Mouse (Mus musculus): ENCODE measurements at regions not wholly inside any gene's neighbourhood (a gene's known extent, or its start where the extent isn't known, plus 50 kb on each side); places are given as distances from the start of the nearest gene placed in this dataset.
A peak's percentile ranks its signal among the peaks of the same experiment; 100 is the strongest.

GRCm38 (mm10) chr9:68072624-68073023 is 232.4 kb downstream of the Vps13c start:
- Histone ChIP-seq H3K9me3 (ENCODE audit: control insufficient read depth, low read length) (no peaks in the 10 kb centered on the region), H3K36me3 (replicated peaks; ENCODE audit: control insufficient read depth, insufficient read depth, low read depth) (no peaks in the 10 kb centered on the region), H3K9ac (replicated peaks) (no peak overlapping the region), H3K4me1 (replicated peaks; ENCODE audit: control insufficient read depth in 2 of 2, insufficient read depth in 2 of 2, low read length in 1 of 2) (no peaks in the 10 kb centered on the region), H3K27ac (no peak overlapping the region), H3K4me2 (ENCODE audit: low read depth) (no peak overlapping the region), H3K4me3 (ENCODE audit: insufficient read depth in 1 of 2, low read depth in 2 of 2, low read length in 2 of 2) (no peak overlapping the region), H3K27me3 (ENCODE audit: control insufficient read depth, insufficient read depth, low read length) (no peaks in the 10 kb centered on the region)
- WGBS (ENCODE audit: insufficient replicate concordance): 66% methylated on average over 4 of the region's 4 CpGs
- ATAC-seq (ENCODE audit: insufficient read depth): no peak
- DNase-seq (ENCODE audit: low read depth in 3 of 3, low spot score in 3 of 3): no peak
- no peak for TF ChIP-seq EP300 (IDR thresholded peaks at IDR 0.05; ENCODE audit: low read depth)
- 0 out of 2 replicates have a peak, but pooled peaks have one; percentile 17 for TF ChIP-seq CTCF (IDR thresholded peaks at IDR 0.05; ENCODE audit: low read depth)

- Histone ChIP-seq H3K4me2 (ENCODE audit: low read depth) (no peak overlapping the region), H3K4me3 (ENCODE audit: insufficient read depth in 1 of 2, low read depth in 2 of 2, low read length in 2 of 2) (no peak overlapping the region), H3K9me3 (ENCODE audit: control insufficient read depth, low read length) (no peaks in the 10 kb centered on the region), H3K9ac (replicated peaks) (no peak overlapping the region), H3K27me3 (ENCODE audit: control insufficient read depth, insufficient read depth, low read length) (no peaks in the 10 kb centered on the region), H3K36me3 (replicated peaks; ENCODE audit: control insufficient read depth, insufficient read depth, low read depth) (no peaks in the 10 kb centered on the region), H3K4me1 (replicated peaks; ENCODE audit: control insufficient read depth in 2 of 2, insufficient read depth in 2 of 2, low read length in 1 of 2) (no peaks in the 10 kb centered on the region), H3K27ac (no peak overlapping the region)
- TF ChIP-seq CTCF (IDR thresholded peaks at IDR 0.05; ENCODE audit: low read depth) (no peak), EP300 (IDR thresholded peaks at IDR 0.05; ENCODE audit: low read depth) (no peak)
- ATAC-seq (ENCODE audit: insufficient read depth): no peak
- 51% methylated on average over 2 of the region's 2 CpGs for WGBS (ENCODE audit: insufficient replicate concordance)
- DNase-seq (ENCODE audit: low read depth in 3 of 3, low spot score in 3 of 3): no peak
These were observed 237.1 kb downstream of the Vps13c start for GRCm38 (mm10) chr9:68077329-68077728.

GRCm38 (mm10) chr9:68083341-68083740 is 243.1 kb downstream of the Vps13c start:
- no peak for ATAC-seq (ENCODE audit: insufficient read depth)
- 50% methylated on average over 4 of the region's 4 CpGs for WGBS (ENCODE audit: insufficient replicate concordance)
- no peaks in the 10 kb centered on the region for H3K36me3 ChIP-seq (replicated peaks; ENCODE audit: control insufficient read depth, insufficient read depth, low read depth)
- no peaks in the 10 kb centered on the region for H3K4me1 ChIP-seq (replicated peaks; ENCODE audit: control insufficient read depth in 2 of 2, insufficient read depth in 2 of 2, low read length in 1 of 2)
- H3K4me3 ChIP-seq (ENCODE audit: insufficient read depth in 1 of 2, low read depth in 2 of 2, low read length in 2 of 2): no peak overlapping the region
- H3K4me2 ChIP-seq (ENCODE audit: low read depth): no peak overlapping the region
- H3K27ac ChIP-seq: no peak overlapping the region
- H3K9me3 ChIP-seq (ENCODE audit: control insufficient read depth, low read length): no peaks in the 10 kb centered on the region
- TF ChIP-seq EP300 (IDR thresholded peaks at IDR 0.05; ENCODE audit: low read depth) (no peak), CTCF (IDR thresholded peaks at IDR 0.05; ENCODE audit: low read depth) (no peak)
- H3K9ac ChIP-seq (replicated peaks): no peak overlapping the region
- DNase-seq (ENCODE audit: low read depth in 3 of 3, low spot score in 3 of 3): no peak
- no peaks in the 10 kb centered on the region for H3K27me3 ChIP-seq (ENCODE audit: control insufficient read depth, insufficient read depth, low read length)

GRCm38 (mm10) chr9:68084966-68085365 is 244.8 kb downstream of the Vps13c start:
- Histone ChIP-seq H3K4me3 (ENCODE audit: insufficient read depth in 1 of 2, low read depth in 2 of 2, low read length in 2 of 2) (no peak overlapping the region), H3K36me3 (replicated peaks; ENCODE audit: control insufficient read depth, insufficient read depth, low read depth) (no peaks in the 10 kb centered on the region), H3K4me2 (ENCODE audit: low read depth) (no peak overlapping the region), H3K4me1 (replicated peaks; ENCODE audit: control insufficient read depth in 2 of 2, insufficient read depth in 2 of 2, low read length in 1 of 2) (no peaks in the 10 kb centered on the region), H3K9me3 (ENCODE audit: control insufficient read depth, low read length) (no peaks in the 10 kb centered on the region), H3K27me3 (ENCODE audit: control insufficient read depth, insufficient read depth, low read length) (no peaks in the 10 kb centered on the region), H3K27ac (no peak overlapping the region), H3K9ac (replicated peaks) (no peak overlapping the region)
- TF ChIP-seq CTCF (IDR thresholded peaks at IDR 0.05; ENCODE audit: low read depth) (no peak), EP300 (IDR thresholded peaks at IDR 0.05; ENCODE audit: low read depth) (no peak)
- DNase-seq (ENCODE audit: low read depth in 3 of 3, low spot score in 3 of 3) (no peak), ATAC-seq (ENCODE audit: insufficient read depth) (no peak)
- WGBS (ENCODE audit: insufficient replicate concordance): 60% methylated on average over 4 of the region's 4 CpGs

GRCm38 (mm10) chr9:68094561-68094960 is 254.4 kb downstream of the Vps13c start:
- H3K9ac ChIP-seq (replicated peaks): no peak overlapping the region
- H3K27me3 ChIP-seq (ENCODE audit: control insufficient read depth, insufficient read depth, low read length): no peaks in the 10 kb centered on the region
- no peaks in the 10 kb centered on the region for H3K9me3 ChIP-seq (ENCODE audit: control insufficient read depth, low read length)
- H3K4me1 ChIP-seq (replicated peaks; ENCODE audit: control insufficient read depth in 2 of 2, insufficient read depth in 2 of 2, low read length in 1 of 2): no peaks in the 10 kb centered on the region
- ATAC-seq (ENCODE audit: insufficient read depth) (no peak), DNase-seq (ENCODE audit: low read depth in 3 of 3, low spot score in 3 of 3) (no peak)
- H3K27ac ChIP-seq: no peak overlapping the region
- no peak overlapping the region for H3K4me2 ChIP-seq (ENCODE audit: low read depth)
- WGBS (ENCODE audit: insufficient replicate concordance): 65% methylated on average over 5 of the region's 5 CpGs
- TF ChIP-seq EP300 (IDR thresholded peaks at IDR 0.05; ENCODE audit: low read depth) (no peak), CTCF (IDR thresholded peaks at IDR 0.05; ENCODE audit: low read depth) (no peak)
- H3K4me3 ChIP-seq (ENCODE audit: insufficient read depth in 1 of 2, low read depth in 2 of 2, low read length in 2 of 2): no peak overlapping the region
- no peaks in the 10 kb centered on the region for H3K36me3 ChIP-seq (replicated peaks; ENCODE audit: control insufficient read depth, insufficient read depth, low read depth)

Measured in liver, embryonic 14.5 days (tissue).